Mouse (Mus musculus) embryo, embryonic 10.5 days (tissue): ENCODE measurements around the gene Txk.

ENCODE experiments used
- DNase-seq: peaks from one replicate; pipeline ENCODE4 v3.0.0-alpha.2; 2015; ENCODE audit warnings: low spot score

Txk gene

DNA sequence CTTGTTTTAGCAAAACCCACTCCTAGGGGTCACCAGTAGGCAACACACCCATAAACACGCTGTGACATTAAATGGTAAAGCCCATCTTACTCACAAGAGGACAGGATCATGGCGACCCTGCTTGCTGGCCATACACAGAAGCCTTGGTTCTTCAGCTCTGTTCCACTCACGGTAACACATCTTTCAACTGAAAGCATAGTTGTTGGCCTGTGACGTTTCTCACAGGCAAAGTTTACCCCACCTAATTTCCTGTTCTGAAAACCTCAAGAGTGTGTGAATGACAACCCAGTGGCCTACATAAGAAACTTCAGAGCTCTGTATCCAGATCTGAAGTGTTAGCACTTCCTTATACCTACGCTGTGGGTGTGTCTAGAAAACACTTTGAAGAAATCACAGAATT is at the start of gene Txk:
TSS of gene Txk (minus strand) at position 193 of the 400 bp plus-strand sequence.
- DNase-seq, result no peak

DNA sequence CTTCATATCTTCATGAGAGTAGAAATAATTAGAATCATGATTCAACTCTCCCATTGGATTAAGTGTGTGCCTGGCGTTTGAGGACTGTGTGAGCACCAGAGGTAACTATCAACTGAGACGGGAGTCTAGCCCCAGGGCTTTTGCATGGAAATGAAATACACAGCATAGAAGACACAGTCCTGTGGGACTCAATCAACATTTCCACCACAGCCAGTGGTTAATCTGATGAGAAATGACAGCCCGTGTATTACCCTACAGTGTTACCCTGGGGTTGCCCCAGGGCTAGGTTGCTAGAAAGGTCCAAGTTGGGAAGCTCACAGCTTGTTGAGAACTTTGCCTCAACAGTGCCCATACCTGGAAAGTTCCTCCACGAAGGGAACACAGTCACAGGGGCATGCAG is 46.0 kb upstream of the Txk start:
- no peak for DNase-seq

DNA sequence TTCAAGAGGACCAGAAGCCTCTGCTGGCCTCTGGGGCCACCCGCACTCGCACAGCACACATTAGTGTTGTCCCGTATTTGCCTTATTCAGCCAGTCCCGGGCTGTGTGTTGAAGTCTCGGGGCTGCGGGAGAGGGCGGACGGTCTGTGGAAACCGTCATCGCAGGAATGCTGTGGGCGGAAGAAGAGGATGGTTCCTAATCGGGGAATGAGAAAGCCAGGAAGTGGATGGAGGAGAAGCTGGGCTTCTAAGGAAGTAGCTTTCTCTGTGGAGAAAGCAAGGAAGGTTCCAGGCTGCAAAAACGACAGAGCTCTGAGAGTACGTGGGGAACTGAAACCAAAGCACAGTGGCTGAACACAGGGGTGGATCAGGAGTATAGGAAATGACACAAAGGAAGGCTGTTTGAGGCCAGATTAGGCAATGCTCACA is 43.6 kb upstream of the Txk start:
- no peak for DNase-seq

DNA sequence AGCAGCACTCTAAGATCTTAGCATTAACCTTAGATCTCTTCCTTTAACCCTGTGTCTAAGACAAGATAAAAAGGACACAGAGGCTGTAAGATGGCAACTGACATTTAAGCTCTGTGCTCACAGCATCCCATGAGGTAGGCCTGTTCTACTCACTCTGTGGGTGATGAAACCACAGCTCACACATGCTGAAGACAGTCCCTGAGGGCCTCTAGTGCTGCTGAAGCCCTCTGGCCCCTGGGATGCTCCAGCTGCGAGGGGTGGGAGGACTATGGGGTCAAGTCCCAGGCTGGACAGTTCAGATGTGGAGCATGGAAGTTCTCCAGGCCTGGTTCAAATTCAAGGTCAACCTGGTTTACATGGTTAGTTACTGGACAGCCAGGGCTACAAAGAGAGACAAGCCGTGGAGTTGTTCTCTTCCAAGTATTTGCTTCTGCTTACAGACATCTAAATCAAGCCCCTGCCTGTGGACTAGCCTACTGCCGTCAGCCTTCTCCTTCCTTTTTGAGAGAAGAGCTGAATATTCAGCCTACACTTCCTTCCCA is 40.8 kb upstream of the Txk start:
- DNase-seq, result no peak

DNA sequence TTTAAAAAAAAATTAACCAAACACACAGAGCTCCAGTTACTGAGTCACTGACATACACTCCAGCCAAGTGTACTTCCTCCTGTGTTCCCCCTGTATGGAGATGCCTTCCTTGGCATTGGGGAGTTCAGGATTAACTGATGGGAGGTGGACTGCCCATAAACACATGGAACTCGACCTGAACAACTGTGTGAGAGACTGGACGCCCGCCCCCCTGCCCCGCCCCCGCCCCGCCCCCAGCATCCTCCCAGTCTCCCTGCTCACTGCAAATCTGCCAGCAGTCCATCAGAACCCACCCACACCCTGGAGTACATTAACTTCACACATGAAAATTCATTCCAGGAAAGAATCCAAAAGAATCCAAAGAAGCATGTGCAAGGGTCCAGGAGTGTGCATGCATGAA is 39.2 kb upstream of the Txk start:
- no peak for DNase-seq

DNA sequence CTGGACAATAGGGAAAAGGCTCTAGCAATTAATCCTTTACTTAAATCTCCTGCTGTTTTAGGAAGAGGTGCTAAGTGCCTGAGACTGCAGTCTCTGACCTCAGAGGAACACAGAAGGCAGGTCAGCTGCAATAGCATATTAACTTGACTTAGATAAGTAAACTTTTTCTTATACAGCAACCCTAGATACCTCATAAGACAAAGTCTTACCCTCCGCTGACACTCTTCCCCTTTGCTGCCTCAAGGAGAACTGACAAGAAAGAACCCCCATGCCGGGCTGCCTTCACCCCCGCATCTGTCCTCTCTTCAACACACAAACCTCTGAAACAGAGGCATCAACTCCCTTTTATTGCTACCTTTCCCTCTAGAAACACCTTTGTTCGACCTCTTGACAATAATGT is 38.8 kb upstream of the Txk start:
- no peak for DNase-seq

DNA sequence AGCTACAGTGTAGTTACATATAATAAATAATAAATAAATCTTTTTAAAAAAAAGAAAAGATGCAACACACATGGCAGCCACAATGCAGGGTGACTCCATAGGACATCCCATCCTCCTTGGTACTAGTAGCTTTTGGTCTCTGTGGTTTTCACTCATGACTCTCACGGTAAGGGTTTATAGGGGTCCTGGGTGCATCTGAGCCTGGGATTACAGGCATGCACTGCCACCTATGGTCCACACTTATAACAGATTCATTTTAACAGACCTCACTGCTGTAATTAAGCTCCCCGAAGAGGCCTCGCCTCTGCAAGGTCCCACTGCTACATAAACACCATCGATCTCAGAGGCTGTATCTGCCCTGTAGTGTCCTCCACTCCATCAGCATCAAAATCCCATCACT is 32.9 kb upstream of the Txk start:
- DNase-seq, result peak; percentile 16

DNA sequence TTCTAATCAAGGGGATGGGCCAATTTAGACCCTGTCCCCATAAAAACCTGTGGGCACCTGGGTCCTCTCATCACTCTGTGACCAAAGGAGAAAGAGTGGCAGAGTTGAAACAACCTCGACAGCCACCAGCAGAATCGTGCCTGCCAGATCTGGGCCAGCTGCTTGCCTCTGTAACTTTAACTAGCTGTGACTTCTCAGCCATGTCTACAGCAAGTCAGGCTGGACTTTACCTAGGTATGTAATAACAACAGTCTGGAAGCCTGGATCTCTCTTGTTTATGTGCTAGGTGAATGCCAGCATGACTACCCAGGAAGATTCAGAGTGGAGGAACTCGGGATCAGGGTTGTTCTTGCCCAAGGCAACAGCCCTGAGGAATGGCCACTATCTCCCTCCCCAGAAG is 32.1 kb upstream of the Txk start:
- no peak for DNase-seq

DNA sequence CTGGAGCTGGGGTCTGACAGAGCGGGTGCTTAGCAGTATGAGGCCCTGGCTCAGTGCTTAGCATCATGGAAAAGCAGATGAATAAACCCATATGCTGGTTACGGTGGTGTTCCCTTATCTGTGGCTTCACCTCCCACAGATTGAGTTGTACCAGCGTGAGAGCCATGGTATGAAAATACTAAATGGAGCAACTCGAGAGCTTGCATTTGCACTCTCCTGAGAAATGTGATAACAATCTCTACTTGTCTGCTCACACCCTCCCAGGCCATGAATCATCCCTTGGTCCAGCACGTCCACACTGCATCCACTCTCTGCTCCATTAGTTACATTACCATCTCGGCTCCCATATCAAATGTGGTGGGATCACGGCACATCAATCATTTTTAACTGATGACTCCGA is 31.4 kb upstream of the Txk start:
- no peak for DNase-seq

DNA sequence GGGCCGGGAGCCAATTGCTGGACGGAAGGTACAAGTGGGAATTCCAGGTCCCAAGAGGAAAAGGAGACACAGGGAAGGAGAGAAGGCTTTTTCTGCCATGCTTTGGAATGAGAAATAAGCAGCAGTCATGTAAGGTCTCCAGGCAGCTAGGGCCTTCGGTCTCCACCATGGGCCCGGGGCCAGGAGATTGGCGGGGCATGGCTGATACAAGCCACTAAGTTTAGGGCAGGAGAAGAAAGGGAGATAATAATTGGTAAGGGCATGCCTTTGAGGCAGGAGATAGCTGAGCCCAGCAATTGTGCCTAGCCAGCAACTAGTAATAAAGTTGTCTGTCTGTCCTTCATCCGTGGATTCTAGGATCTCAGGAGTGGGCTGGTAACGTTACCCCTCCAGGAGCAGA is 30.5 kb upstream of the Txk start:
- no peak for DNase-seq

DNA sequence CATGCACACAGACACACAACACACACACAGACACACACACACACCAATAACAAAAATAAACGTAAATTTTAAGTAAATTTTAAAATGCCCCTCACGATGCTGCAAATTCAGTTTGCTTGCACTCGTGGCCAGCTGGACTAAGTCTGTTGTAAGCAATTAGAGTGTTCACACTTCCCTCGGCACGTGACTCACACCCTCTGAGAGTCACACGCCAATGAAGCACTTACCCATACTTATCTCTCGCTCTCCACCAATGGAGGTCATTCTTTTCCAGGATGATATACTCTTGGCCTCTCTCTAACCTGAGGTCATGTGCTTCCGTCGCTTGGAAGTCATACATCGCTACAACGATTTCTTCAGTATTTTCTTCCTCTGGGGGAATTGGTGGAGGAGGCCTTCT is 29.2 kb upstream of the Txk start:
- no peak for DNase-seq

DNA sequence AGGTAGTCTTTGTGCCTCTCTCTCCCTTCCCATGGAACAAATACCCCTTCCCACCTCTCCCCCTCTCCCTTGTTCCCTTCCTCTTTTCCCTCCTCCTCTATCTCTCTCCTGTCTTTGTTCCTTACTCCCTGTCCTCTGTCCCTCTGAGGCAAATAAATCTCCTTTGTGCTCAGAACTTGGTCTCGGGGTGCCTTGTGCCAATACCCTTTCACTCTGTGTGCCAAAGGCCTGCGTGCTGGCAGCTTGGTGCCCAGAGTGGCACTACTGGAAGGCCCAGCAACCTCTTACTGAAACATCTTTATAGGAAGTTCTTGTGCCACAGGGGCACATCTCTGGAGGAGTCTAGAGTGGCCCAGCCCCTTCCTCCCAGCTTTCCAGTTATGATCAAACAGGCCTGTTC is 24.0 kb upstream of the Txk start:
- DNase-seq, result no peak

DNA sequence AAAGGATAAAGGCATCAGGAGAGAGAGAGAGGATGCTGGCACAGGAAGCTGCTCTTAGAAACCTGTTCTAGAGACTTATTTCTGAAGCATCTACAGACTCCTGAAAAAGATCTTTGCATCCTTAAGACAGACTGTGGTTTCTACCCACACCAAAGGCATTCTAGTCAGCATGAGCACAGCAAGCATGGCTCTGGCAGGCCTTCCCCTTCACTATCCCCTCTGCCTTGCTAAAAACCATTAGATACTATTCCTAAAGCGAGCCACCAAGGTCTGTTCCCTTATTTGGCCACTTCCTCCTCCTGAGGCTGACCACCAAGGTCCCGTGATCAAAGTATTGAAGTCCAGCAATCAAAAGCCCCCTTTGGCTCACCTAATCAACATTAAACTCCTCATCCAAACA is 23.6 kb upstream of the Txk start:
- DNase-seq, result no peak

DNA sequence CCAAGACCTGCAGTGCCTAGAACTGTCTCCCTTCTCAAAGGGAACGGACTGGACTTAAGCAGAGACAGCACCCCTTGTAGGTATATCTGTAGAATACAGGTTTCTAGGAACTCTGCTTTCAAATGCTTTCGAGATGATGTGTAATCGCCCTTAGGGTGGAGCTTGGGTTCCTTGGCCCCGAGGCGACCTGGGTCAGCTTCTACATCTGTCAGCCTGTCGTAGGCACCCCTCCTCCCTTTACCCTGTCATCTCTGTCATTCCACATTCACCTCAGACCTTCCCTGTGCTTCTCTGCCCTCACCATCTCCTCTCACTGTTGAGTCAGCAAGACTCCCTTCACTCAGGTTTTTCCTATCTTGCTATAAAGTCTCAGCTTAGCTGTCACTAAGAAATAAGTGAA is 17.3 kb upstream of the Txk start:
- no peak for DNase-seq

DNA sequence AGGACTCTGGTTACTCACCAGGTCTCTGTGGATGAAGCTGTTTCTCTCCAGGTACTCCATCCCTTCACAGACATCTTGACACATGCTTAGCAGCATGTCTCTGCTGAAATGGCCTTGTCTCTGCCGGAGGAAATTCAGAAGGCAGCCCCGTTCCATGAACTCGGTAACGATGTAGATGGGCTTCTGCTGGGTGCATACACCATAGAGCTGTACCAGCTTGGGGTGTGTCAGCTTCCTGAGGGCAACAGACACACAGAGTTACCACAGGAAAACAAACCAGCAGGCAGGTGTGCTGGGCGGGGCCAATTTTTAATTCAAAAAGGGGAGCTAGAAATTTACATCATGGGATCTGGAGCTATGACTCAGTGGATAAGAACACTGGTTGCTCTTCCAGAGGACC is 11.0 kb upstream of the Txk start:
- DNase-seq, result no peak

DNA sequence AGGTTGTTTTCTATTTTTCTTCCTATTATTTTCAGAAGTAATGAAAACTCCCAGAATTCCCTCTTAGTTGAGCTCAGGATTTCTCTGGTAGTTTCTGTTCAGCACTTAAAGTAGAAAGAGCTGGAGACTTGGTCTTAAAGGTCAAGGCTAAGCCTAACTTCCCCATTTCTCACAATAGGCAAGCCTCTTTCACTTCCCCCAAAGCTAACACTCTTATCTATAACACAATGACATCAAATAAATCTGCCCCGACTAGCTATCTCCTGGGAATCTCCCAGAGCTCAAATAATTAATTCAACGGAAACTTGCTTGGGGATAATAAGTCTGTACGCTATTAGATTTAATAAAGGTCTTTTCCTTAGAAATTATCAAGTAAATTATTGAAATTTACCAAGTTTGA is 10.4 kb upstream of the Txk start:
- no peak for DNase-seq

DNA sequence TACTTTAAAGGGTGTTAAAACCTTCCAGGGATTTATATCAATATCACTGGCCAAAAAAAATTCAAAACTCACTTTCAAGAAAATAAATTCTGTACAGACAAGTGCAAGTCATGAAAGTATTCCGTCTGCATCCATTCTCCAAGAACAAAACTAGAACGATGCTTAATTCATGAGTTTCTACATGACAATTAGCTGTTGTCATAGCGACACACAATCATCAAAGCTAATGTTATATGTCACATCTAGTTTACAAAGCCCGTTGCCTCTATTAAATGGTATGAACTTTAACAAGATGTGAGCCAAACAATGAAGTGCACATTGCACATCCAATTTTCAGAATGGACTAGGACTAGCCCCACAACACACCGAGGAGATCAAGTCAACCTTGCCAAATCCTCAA is 9.2 kb upstream of the Txk start:
- no peak for DNase-seq

DNA sequence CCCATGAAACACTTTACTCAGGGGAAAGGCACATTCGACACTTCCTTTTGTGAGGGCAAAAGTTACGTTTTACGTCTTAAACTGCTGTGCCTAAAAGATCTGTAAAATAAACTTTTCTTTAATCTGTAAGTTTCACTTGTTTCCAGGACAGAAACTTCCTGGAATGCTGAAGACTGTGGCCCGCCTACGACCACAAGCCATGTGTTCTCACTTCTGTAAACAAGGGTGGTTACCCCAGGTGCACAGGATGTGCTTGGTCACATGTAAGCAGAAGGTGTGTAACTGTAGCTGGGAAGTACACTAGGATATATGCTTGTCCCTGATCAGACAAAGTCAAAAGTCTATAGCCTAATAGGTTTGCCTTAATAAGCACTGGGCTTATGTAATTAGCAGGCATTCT is 8.7 kb upstream of the Txk start:
- no peak for DNase-seq

DNA sequence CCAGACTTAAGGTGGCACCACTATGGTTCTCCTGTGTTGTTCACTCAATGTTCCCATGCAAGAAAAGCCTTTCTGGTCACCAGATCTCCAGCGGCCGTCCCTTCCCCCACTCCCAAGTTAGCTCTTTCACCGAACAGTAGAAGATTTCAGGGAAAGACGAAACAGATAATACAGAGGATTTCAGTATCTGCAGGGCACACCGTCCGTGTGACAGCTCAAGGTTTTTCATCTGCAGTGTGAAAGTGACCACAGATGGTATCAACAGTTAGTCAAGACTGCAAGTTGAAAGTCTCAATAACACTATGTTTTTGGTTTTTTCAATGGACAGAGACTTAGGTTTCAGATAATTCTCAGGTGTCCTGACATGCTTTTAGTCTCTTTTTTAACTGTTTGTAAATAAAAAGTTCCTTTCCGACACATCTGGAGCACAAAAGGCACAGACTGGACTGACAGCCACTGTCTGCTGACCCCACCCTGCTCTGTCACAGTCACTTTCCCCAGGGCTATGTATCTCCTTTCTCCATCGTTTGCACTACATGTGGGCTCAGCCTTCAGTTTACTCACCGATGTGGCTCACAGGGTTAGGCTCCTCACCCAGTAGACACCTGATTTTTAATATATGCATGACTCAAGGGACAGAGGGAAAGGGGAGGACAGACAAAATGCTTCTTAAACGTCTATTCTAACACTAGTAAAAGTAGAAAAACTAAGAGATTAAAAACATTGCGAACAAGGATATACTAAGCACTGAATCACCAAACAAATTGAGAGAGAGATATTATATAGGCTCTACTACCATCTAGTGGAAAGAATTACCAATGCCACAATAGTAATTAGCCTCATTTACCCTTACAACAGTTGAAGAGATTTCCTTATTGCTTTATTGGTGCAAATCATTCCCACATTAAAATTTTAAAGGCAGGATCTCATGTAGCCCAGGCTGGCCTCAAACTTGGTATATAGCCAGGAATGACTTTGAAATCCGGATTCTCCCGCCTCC is 6.6 kb upstream of the Txk start:
- peak; percentile 36 for DNase-seq

DNA sequence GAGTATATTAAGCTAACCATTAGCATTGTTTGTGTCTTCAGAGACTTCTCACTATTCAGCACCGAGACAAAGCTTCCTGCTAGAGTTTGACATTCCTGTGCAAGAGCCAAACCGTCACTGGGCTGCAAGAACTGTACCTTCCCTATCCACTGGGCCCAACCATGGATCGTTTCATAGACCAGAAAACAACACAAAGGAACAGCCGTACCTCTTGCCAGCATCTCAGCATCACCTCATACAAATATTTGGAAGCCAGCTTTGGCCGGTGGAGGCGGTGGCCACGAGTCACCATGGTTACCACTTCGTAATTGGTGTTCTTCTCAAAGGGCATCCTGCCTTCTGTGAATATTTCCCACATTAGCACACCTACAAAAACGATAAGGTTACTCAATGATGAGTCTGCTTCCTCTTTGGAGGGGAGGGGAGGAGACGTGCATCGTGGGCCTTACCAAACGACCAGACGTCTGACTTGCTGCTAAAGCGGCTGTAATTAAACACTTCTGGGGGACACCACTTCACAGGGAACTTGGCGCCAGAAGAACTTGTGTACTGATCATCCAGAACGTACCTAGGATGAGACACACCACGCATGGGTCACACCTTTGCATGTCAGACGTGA is 4.7 kb upstream of the Txk start:
- DNase-seq, result no peak

DNA sequence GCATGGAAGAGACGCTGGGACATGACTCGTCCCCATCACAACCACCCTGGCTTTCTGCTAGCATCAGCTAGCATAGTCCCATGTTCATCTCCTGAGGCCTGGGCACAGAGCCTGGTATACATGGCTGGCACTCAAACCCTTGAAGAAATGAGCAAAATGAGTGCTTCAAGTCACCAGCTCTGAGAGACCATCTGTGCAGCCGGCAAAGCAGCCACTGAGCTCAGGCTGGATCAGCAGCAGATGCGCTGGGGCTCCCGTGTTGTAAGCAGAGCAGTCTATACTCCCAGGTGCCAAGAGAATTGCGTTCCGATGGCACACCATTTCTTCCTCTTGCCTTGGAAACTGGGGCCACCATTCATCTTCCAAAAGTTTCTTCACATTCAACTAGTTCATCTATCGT is 3.4 kb upstream of the Txk start:
- DNase-seq, result no peak

DNA sequence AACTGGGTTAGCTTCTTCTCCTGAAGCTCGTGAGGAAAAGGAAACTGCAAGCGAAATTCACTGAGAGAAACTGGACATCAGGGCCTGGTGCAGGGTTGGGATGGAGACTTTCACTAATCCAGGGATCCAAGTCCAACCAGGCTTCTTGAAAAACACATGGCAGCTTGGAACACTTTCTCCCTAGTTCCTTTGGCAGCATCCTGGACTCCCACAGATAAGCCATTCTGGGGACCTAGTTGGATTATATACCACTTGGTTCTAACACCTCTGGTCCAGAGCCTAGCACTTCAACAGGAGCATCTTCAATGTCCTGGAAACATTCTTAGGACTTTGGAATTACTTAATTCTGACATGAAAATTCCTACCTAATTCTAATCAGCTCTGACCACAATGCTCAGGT is 2.5 kb upstream of the Txk start:
- DNase-seq, result no peak

DNA sequence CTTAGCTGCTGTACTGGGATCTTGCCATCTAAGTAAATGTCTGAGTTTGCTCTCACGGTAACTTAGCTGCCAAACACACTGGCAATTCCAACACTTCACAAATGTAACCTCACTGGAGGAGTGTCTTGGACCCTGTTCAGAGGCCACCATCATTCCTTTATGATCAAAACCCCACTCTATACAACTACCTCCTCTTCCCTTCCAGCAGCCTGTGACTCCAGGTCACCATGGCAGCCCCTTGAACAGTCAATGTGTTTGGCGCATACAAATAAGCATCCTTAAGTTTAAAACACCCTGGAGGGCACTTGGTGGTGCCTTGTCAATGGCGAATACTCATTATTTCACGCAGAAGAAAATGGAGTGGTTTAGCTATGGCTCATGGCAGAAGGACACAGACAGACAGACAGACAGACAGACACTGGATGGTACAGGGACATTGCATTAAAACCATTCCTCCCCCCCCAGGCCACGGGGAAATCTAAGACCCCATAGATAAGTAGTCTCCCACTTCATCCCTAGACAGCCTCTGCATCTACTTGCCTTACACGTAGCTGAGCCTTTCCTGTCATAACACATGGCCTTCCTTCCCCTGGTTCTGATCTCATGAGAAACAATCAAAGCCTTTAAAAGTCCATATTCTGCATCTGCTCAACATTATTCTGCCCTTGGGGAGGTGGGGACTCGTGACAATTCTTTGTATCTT is 1.4 kb downstream of the Txk start:
- DNase-seq, result no peak
